Mouse (Mus musculus): ENCODE data around the gene Srp54b.
"Not testable (repeated sequence)": the region's sequence is repeated elsewhere in the genome, so short reads cannot be mapped to it uniquely, and the experiment has no call there.

The Srp54b gene

DNA sequence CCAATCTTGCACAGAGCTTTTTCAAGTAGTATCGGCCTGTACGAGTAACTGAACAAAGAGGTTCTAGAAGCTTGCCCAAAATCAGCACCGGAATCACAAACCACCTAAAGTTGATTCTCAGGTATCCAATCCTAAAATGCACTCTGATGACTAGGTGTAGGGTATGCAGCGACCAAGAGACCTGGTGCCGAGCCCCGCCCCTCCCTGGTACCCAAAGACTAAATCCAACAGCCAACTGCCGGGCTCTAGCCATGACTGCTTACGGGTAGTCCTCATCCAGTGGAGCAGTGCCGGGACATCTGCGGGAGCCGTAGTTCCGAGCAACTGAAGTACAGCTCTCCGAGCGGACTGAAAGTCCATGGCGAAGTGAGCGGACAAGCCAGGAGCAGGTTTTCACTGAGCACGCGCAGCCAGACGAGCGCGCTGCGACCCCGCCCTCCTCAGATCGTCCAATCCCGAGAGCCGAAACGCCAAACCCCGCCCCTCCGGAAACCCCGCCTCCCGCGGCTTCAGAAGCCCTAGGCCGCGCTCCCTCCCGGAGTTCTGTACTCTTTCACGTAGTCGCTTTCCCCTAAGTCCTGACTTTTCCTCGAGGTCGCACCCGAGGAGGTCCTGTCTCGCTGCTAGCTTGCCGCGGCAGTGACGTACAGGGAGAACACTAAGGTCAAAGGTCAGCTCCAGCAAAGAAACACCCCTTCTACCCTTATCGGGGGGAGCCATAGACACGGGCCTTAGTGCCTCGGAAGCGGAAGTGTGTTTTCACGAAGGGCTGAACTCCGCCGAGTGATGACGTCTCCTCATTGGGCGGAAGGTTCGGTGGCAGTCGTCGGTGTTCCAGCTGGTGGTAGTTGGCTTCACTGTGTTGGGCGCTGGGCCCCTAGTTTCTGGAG is at the start of gene Srp54b:
Gene Srp54b, plus strand, starts transcription at position 546 of the 890 bp plus-strand sequence.
- not testable (repeated sequence) for DNase-seq (ENCODE audit: low read depth)

- not testable (repeated sequence) for DNase-seq (ENCODE audit: low read depth)
Observed at GRCm38 (mm10) chr12:55112616-55113015, 42.3 kb upstream of the Srp54b start.

GRCm38 (mm10) chr12:55124242-55124641 is 30.7 kb upstream of the Srp54b start, which contains the start of gene Fam177a:
Fam177a (plus strand) TSS chr12:55124469.
- not testable (repeated sequence) for DNase-seq (ENCODE audit: low read depth)

GRCm38 (mm10) chr12:55124731-55125130 is 30.2 kb upstream of the Srp54b start:
- DNase-seq (ENCODE audit: low read depth) = not testable (repeated sequence)

DNA sequence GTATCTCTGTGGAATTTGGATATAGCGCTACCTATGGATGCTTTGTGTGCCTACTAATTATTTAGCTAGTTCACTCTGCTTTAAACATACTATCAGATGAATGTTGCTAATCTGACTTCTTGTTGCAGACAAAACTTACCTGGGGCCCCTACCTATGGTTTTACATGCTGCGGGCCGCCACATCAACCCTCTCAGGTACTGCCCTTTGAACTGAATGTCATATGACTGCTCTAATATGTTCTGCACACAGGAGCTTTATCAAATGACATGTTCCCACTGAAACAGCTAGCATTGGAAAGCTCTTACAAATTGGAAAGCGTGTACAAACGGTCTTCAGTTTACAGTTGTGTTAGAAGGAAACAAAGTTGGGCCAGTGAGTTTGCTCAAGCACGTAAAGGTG is 19.4 kb upstream of the Srp54b start:
- not testable (repeated sequence) for DNase-seq (ENCODE audit: low read depth)

DNA sequence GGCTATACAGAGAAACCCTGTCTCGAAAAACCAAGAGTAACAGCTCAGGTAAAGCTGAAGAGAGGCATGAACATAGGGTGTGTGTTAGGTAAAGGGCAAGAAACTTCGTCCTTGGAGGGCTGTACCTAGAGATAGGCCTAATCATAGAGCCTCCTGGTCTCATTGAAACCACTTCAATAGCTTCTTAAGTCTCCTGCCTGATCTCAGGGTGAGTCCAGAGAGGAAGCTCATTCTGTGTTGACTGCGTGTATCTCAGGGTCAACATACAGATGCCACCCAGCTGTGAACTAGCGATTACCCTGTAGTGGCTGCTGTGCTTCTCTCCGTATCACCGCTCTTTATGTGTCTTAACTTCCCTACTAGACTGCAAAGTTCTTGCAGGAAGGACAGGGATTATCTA is 17.0 kb upstream of the Srp54b start:
- DNase-seq (ENCODE audit: low read depth) = not testable (repeated sequence)

GRCm38 (mm10) chr12:55155449-55155783 is 512 bp downstream of the Srp54b start:
- DNase-seq (ENCODE audit: low read depth) = not testable (repeated sequence)

GRCm38 (mm10) chr12:55167034-55167557 is 12.2 kb downstream of the Srp54b start:
- not testable (repeated sequence) for DNase-seq (ENCODE audit: low read depth)

GRCm38 (mm10) chr12:55187686-55188085 is 32.8 kb downstream of the Srp54b start:
- DNase-seq (ENCODE audit: low read depth) = not testable (repeated sequence)

GRCm38 (mm10) chr12:55189127-55189526 is 34.2 kb downstream of the Srp54b start:
- DNase-seq (ENCODE audit: low read depth) = not testable (repeated sequence)

- not testable (repeated sequence) for DNase-seq (ENCODE audit: low read depth)
Observed at GRCm38 (mm10) chr12:55199306-55199705, 44.4 kb downstream of the Srp54b start, which contains the start of gene 1700047I17Rik2. 1700047I17Rik2 (plus strand) TSS chr12:55199592.

DNA sequence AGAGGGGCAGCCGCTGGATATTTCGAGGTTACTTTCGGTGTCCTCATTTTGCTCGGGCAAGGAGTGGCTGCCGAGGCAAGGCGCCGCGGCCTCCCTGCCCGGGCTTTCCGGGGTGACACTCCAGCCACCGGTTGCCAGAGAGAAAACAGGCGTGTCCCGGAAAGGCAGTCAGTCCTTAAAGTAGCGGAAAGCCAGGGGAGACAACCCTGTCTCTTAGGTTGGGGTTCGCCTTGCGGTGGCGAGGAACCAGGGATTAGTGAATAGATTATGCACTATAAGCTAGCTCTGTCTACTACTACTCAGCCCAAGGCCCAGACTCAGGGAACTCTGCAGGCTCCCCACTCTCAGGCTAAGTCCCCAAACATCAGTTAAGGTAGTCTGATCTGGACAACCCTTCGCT is 44.9 kb downstream of the Srp54b start:
- DNase-seq (ENCODE audit: low read depth) = not testable (repeated sequence)

DNA sequence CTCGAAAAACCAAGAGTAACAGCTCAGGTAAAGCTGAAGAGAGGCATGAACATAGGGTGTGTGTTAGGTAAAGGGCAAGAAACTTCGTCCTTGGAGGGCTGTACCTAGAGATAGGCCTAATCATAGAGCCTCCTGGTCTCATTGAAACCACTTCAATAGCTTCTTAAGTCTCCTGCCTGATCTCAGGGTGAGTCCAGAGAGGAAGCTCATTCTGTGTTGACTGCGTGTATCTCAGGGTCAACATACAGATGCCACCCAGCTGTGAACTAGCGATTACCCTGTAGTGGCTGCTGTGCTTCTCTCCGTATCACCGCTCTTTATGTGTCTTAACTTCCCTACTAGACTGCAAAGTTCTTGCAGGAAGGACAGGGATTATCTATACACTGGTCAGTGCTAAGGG is 58.0 kb downstream of the Srp54b start:
- DNase-seq (ENCODE audit: low read depth) = not testable (repeated sequence)

- DNase-seq (ENCODE audit: low read depth) = not testable (repeated sequence)
Observed at GRCm38 (mm10) chr12:55229626-55230519, 75.0 kb downstream of the Srp54b start, which contains the start of gene Srp54c. Srp54c (plus strand) TSS chr12:55230168.

- DNase-seq (ENCODE audit: low read depth) = not testable (repeated sequence)
Observed at GRCm38 (mm10) chr12:55230520-55230861, 75.6 kb downstream of the Srp54b start.

Measured in c-Kit-positive CD71-positive TER-119-negative erythroid progenitor cells, embryonic 14.5 days (primary cell).